Mouse (Mus musculus) leukemia stem cell, adult 10-12 weeks (primary cell): ENCODE results near the gene Slc10a1. TPM values are rescaled to one million over a fixed set of nuclear protein-coding genes. Genes with fewer than 3 reads are reported as not detected.

Source experiments
- polyA plus RNA-seq: library from polyadenylated mRNA; stranded (reverse); fragments of >175 nt; gene quantifications from 2 replicates; pipeline ENCODE4 v1.2.3, GENCODE M21; 2012; ENCODE audit warnings: low replicate concordance

The Slc10a1 gene
- not detected in 2 replicates for polyA plus RNA-seq

GRCm38 (mm10) chr12:80968605-80969004, at the start of gene Slc10a1:
TSS of gene Slc10a1 (minus strand) at chr12:80968705.

GRCm38 (mm10) chr12:80945334-80945995, 23.0 kb downstream of the Slc10a1 start, which contains the start of gene Srsf5:
TSS of gene Srsf5 (plus strand) at chr12:80945504.

Other genes with a start within 250 kb of the Slc10a1 start
- gene Ccdc177, start 208.0 kb downstream of the Slc10a1 start, polyA plus RNA-seq: not detected in 2 replicates
- 15.4 and 32.6 TPM in 2 replicates for gene Susd6, start 178.2 kb downstream of the Slc10a1 start, polyA plus RNA-seq
- 12.6 and 81.5 TPM in 2 replicates for gene Srsf5, start 23.2 kb downstream of the Slc10a1 start, polyA plus RNA-seq
- 0.10 TPM in 1 of 2 replicates, not detected in the other for gene Smoc1, start 58.1 kb upstream of the Slc10a1 start, polyA plus RNA-seq